ENCODE assay signal across 9 mouse cellular contexts in genomic region chr16:94258366-94259310, GRCm38 (mm10). TPM values are rescaled to one million over a fixed set of nuclear protein-coding genes. Genes with fewer than 3 reads are reported as not detected.
DNase-seq lines count a peak whose midpoint lies in the region; ATAC-seq and TF ChIP-seq lines count a peak whose summit lies in the region.
"Had no signal": no experiment of that assay in that cellular context is flagged by ENCODE, and none has a peak within 500 bp of the region (broad histone marks: within the 10 kb centered on the region; RNA-seq: fewer than 3 reads in every experiment).

No protein-coding gene starts in this region.

- 0 out of 4 replicates have a peak, but pooled peaks cover 0 to 3% of the 10 kb centered on the region in 2 experiments for H3K4me1 ChIP-seq in CH12.LX (ENCODE audit: control insufficient read depth in 1 of 2, insufficient read depth in 2 of 2)
- peaks cover 6% of the 10 kb centered on the region; the same call in 1 of the 2 replicates for H3K4me1 ChIP-seq in forebrain, embryonic 12.5 days
- no peaks in the 10 kb centered on the region for H3K4me1 ChIP-seq in lung, embryonic 15.5 days

- DNase-seq in CH12.LX (ENCODE audit: extremely low read depth), result peak; percentile 93
- DNase-seq in brain, adult 2 months (ENCODE audit: low read depth, low spot score), result peak; percentile 89
- peak; percentile 76 to 81 for DNase-seq in heart, postnatal 36 days
- DNase-seq in large intestine, adult 2 months (ENCODE audit: low read depth, low spot score), result peak; percentile 39
- peak; percentile 56 for DNase-seq in ovary, postnatal 10 days (ENCODE audit: low spot score)
- peak; percentile 89 for DNase-seq in thymus, postnatal 14 days

- H3K9ac ChIP-seq in CH12.LX (ENCODE audit: insufficient read depth, low read depth), result no peak overlapping the region
- no peak overlapping the region for H3K9ac ChIP-seq in forebrain, embryonic 12.5 days
- H3K9ac ChIP-seq in lung, embryonic 15.5 days, result no peak overlapping the region

- H3K79me2 ChIP-seq in CH12.LX (replicated peaks; ENCODE audit: control insufficient read depth, extremely low read depth, insufficient read depth, poor library complexity, severe bottlenecking), result no peaks in the 10 kb centered on the region

- TF ChIP-seq EP300 in CH12.LX (IDR thresholded peaks at IDR 0.05; ENCODE audit: low read length), result no peak

- no peak overlapping the region for H3K4me3 ChIP-seq in CH12.LX (replicated peaks in 1 of 3; ENCODE audit: low read depth in 2 of 3, low read length in 2 of 3, poor library complexity in 1 of 3)
- no peak overlapping the region for H3K4me3 ChIP-seq in forebrain, embryonic 12.5 days (replicated peaks)
- no peak overlapping the region for H3K4me3 ChIP-seq in lung, embryonic 15.5 days
- H3K4me3 ChIP-seq: erythroblast, embryonic 14.5 days had no signal

- TF ChIP-seq RAD21 in CH12.LX (IDR thresholded peaks at IDR 0.05; ENCODE audit: low read depth, low read length), result peak; percentile 100

- TF ChIP-seq CTCF in CH12.LX (conservative IDR thresholded peaks at IDR 0.05 in 1 of 2, IDR thresholded peaks at IDR 0.05 in 1 of 2; ENCODE audit: low read depth in 2 of 2, low read length in 2 of 2), result peak; percentile 97 to 99

- no peaks in the 10 kb centered on the region for H3K9me3 ChIP-seq in CH12.LX (replicated peaks; ENCODE audit: low read length)
- no peaks in the 10 kb centered on the region for H3K9me3 ChIP-seq in forebrain, embryonic 12.5 days
- no peaks in the 10 kb centered on the region for H3K9me3 ChIP-seq in lung, embryonic 15.5 days

- in situ Hi-C loops in CH12.LX (cut with MboI; ENCODE audit: low pct_ligation_motif_present, low pct_unique_long_range_greater_than_20kb, low sequenced_read_pairs), result loop anchor here (10.0 to 25.0 kb wide), 2 partner anchors 224 to 571 kb away; partner anchors contain the start of gene Cbr3

- WGBS in forebrain, embryonic 12.5 days, result 73% methylated on average over 14 of the region's 14 CpGs
- WGBS in large intestine, adult 2 months, result 48% methylated on average over 14 of the region's 14 CpGs
- 31% methylated on average over 14 of the region's 14 CpGs for WGBS in lung, embryonic 15.5 days

- no peak for TF ChIP-seq POLR2A in CH12.LX (IDR thresholded peaks at IDR 0.05; ENCODE audit: low read depth, low read length)

- H3K27ac ChIP-seq in CH12.LX (ENCODE audit: insufficient read depth, low read depth), result no peak overlapping the region
- no peak overlapping the region for H3K27ac ChIP-seq in forebrain, embryonic 12.5 days
- no peak overlapping the region for H3K27ac ChIP-seq in lung, embryonic 15.5 days

- intact Hi-C loops in heart, postnatal 36 days (cut with DNase I), result loop anchor here (1.0 kb wide), 2 partner anchors 220 to 320 kb away; no protein-coding TSS in a partner anchor

- H3K36me3 ChIP-seq in CH12.LX (replicated peaks in 1 of 2; ENCODE audit: control insufficient read depth in 1 of 2, insufficient read depth in 1 of 2, low read length in 1 of 2), result peaks cover 19 to 82% of the 10 kb centered on the region in 2 experiments
- H3K36me3 ChIP-seq in forebrain, embryonic 12.5 days (replicated peaks), result no peaks in the 10 kb centered on the region; the same call in 1 of the 2 replicates
- no peaks in the 10 kb centered on the region for H3K36me3 ChIP-seq in lung, embryonic 15.5 days

- dilution Hi-C loops in CH12.LX (cut with MboI; ENCODE audit: extremely low pct_ligation_motif_present, extremely low pct_unique_long_range_greater_than_20kb, low sequenced_read_pairs), result no loop called here

- no peak overlapping the region for H3K4me2 ChIP-seq in CH12.LX (ENCODE audit: insufficient read depth, low read depth, poor library complexity, severe bottlenecking)
- H3K4me2 ChIP-seq in forebrain, embryonic 12.5 days, result no peak overlapping the region
- H3K4me2 ChIP-seq in lung, embryonic 15.5 days, result no peak overlapping the region

- ATAC-seq in forebrain, embryonic 12.5 days (ENCODE audit: low FRiP score), result peak; percentile 76
- ATAC-seq in lung, embryonic 15.5 days (ENCODE audit: borderline replicate concordance, extremely low read depth, low FRiP score, low TSS enrichment), result peak; percentile 65; the same call in 1 of the 2 replicates

- no peaks in the 10 kb centered on the region for H3K27me3 ChIP-seq in CH12.LX (replicated peaks)
- 0 out of 2 replicates have a peak, but pooled peaks cover 16% of the 10 kb centered on the region for H3K27me3 ChIP-seq in forebrain, embryonic 12.5 days
- H3K27me3 ChIP-seq in lung, embryonic 15.5 days, result no peaks in the 10 kb centered on the region

TF ChIP-seq in CH12.LX, 34 proteins besides CTCF, POLR2A, EP300 and RAD21:
- TF ChIP-seq SMC3 (IDR thresholded peaks at IDR 0.05; ENCODE audit: low read depth, low read length) (peak; percentile 97), ZC3H11A (IDR thresholded peaks at IDR 0.05; ENCODE audit: low read depth, low read length) (peak; percentile 88), MAZ (IDR thresholded peaks at IDR 0.05; ENCODE audit: low read depth, low read length) (0 out of 2 replicates have a peak, but pooled peaks have one; percentile 34), MYC (IDR thresholded peaks at IDR 0.05; ENCODE audit: low read depth, low read length) (peak; percentile 78; the same call in 1 of the 2 replicates), ELF1 (IDR thresholded peaks at IDR 0.05; ENCODE audit: low read depth, low read length) (peak; percentile 91), ZKSCAN1 (IDR thresholded peaks at IDR 0.05; ENCODE audit: borderline replicate concordance, low read depth, low read length) (peak; percentile 99), MAX (IDR thresholded peaks at IDR 0.05; ENCODE audit: low read length) (peak; percentile 77), RCOR1 (conservative IDR thresholded peaks at IDR 0.05; ENCODE audit: low read depth, low read length) (no peak), ZMIZ1 (IDR thresholded peaks at IDR 0.05; ENCODE audit: low read depth, low read length) (no peak)

RNA-seq across cellular contexts. Expression of gene Hlcs, which starts 54.7 kb away (rescaled TPM):
- 7.8 and 9.4 TPM in 2 replicates for total RNA-seq in CH12.LX (2012; rRNA removed)
- 4.2 and 5.3 TPM in 2 replicates for total RNA-seq in CH12.LX (2014; rRNA removed)
- polyA plus RNA-seq in CH12.LX (2012; ENCODE audit: insufficient read length, low read depth), result 11.3 and 12.5 TPM in 2 replicates
- 13.1 and 13.6 TPM in 2 replicates for polyA plus RNA-seq in forebrain, embryonic 12.5 days (2016; fragmentation: Nextera tagmentation; extraction: Ambion mirVana)
- total RNA-seq in heart, postnatal 36 days (2021), result 1 to 10 TPM; 4.8 to 6.7 TPM
- 4.0 and 5.4 TPM in 2 replicates for polyA plus RNA-seq in large intestine, adult 2 months (2012; rRNA removed)
- 6.9 and 9.1 TPM in 2 replicates for polyA plus RNA-seq in lung, embryonic 15.5 days (2015; fragmentation: Nextera tagmentation; extraction: Ambion mirVana)

Comparison
In these comparisons a context has a peak if more than half of its experiments do, and no peak if none do; other contexts are left out.
1. DNase-seq: peak in every context shown above with its lines; median percentile 93 in CH12.LX; 89 in brain, adult 2 months; 89 in thymus, postnatal 14 days; 78 in heart, postnatal 36 days; 56 in ovary, postnatal 10 days; 39 in large intestine, adult 2 months.